Mouse (Mus musculus) embryonic fibroblast, embryonic 13.5 days (primary cell): ENCODE results near the gene Foxd1.

Experiments used
- CTCF ChIP-seq: IDR thresholded peaks from 2 replicates; pipeline ENCODE4 v1.5.1; 2011; ENCODE audit warnings: mild to moderate bottlenecking, control low read depth, low read length, moderate library complexity, borderline replicate concordance; ENCODE audit not compliant: insufficient read depth
- POLR2A ChIP-seq: IDR thresholded peaks from 2 replicates; pipeline ENCODE4 v1.6.1; 2011; ENCODE audit warnings: low read depth, mild to moderate bottlenecking, control low read depth, low read length, moderate library complexity

DNA sequence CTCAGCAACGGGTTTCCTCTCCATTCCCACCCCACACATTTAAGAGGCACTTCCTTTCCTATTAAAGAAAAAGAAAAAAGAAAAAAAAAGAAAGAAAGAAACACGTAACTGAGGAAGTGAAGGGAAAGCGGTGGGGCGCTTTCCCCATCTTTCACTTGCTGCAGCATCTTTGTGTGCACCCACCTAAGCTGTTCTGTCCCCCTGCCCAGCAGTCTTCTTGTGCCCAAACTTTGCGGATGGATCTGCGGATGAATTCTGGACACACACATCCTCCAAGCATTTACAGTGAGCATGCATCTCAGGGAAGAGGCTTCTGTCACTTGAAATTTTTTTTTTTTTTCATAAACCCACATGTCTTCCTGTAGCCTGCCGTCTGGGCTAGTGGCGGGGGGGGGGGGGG, 5.3 kb downstream of the Foxd1 start:
- no peak for TF ChIP-seq POLR2A
- no peak for TF ChIP-seq CTCF
